Mouse (Mus musculus) erythroblast, embryonic 14.5 days (primary cell): ENCODE data around the gene Lmod2.

Experiments
- GATA1 ChIP-seq: IDR thresholded peaks from 2 replicates; pipeline ENCODE4 v1.6.1; 2012; ENCODE audit warnings: low read length, inconsistent platforms, mixed read lengths
- TAL1 ChIP-seq: IDR thresholded peaks from 3 replicates; pipeline ENCODE4 v1.6.1; 2012; ENCODE audit warnings: low read length, inconsistent platforms, mixed read lengths

GRCm38 (mm10) chr6:24602351-24602750 lies 4.8 kb downstream of the Lmod2 start:
- TF ChIP-seq TAL1 (no peak), GATA1 (no peak)
